Mouse (Mus musculus) heart, embryonic 16.5 days (tissue): ENCODE measurements at regions not wholly inside any gene's neighbourhood (a gene's known extent, or its start where the extent isn't known, plus 50 kb on each side); places are given as distances from the start of the nearest gene placed in this dataset.

Source experiments
- ATAC-seq: fragments of 200-750 bp; cut with Nextera tagmentation; replicated peaks from 2 replicates; pipeline ENCODE4 v1.8.0; 2017; ENCODE audit warnings: moderate number of reproducible peaks; ENCODE audit not compliant: insufficient read depth, low FRiP score; ENCODE audit errors: extremely low read depth
- H3K27ac ChIP-seq: fragments of 300-500 bp; sonication (generic); 2 replicates; pipeline ENCODE4 v1.5.1; 2014; ENCODE audit warnings: mild to moderate bottlenecking, low read length, control low read depth, moderate library complexity
- H3K27me3 ChIP-seq: fragments of 300-500 bp; sonication (generic); 2 replicates; pipeline ENCODE4 v1.6.1; 2014; ENCODE audit warnings: low read length, mixed read lengths; ENCODE audit not compliant: control insufficient read depth, insufficient read depth
- H3K36me3 ChIP-seq: fragments of 300-500 bp; sonication (generic); 2 replicates; pipeline ENCODE4 v1.6.1; 2014; ENCODE audit not compliant: control insufficient read depth, insufficient read depth
- H3K4me1 ChIP-seq: fragments of 300-500 bp; sonication (generic); 2 replicates; pipeline ENCODE4 v1.6.1; 2014; ENCODE audit warnings: low read length, mixed read lengths; ENCODE audit not compliant: control insufficient read depth, insufficient read depth
- H3K4me2 ChIP-seq: fragments of 300-500 bp; sonication (generic); 2 replicates; pipeline ENCODE4 v1.6.1; 2014; ENCODE audit warnings: low read depth, mild to moderate bottlenecking, control low read depth, low read length
- H3K4me3 ChIP-seq: fragments of 300-500 bp; sonication (generic); 2 replicates; pipeline ENCODE4 v1.5.1; 2014; ENCODE audit warnings: mild to moderate bottlenecking, control low read depth, low read length
- H3K9ac ChIP-seq: fragments of 300-500 bp; sonication (generic); 2 replicates; pipeline ENCODE4 v1.6.1; 2014; ENCODE audit warnings: low read length, control low read depth
- H3K9me3 ChIP-seq: fragments of 300-500 bp; sonication (generic); replicated peaks from 2 replicates; pipeline ENCODE4 v1.6.1; 2016; ENCODE audit warnings: low read length; ENCODE audit not compliant: control insufficient read depth
- WGBS: fragments of 180-500 bp; shearing (Covaris S2); extraction: QIAGEN DNeasy Blood & Tissue Kit; methylation state at CpG from one replicate; pipeline ENCODE4 v1.1.7; 2014; 5-methylcytosine and 5-hydroxymethylcytosine counted together

- H3K27me3 ChIP-seq: no peaks in the 10 kb centered on the region
- 74% methylated on average over 4 of the region's 4 CpGs for WGBS
- H3K36me3 ChIP-seq: no peaks in the 10 kb centered on the region
- no peak overlapping the region for H3K9ac ChIP-seq
- no peak for ATAC-seq
- peaks cover 6% of the 10 kb centered on the region for H3K4me1 ChIP-seq
- H3K4me3 ChIP-seq: no peak overlapping the region
- no peaks in the 10 kb centered on the region for H3K9me3 ChIP-seq
- H3K4me2 ChIP-seq: no peak overlapping the region
- H3K27ac ChIP-seq: no peak overlapping the region
These were observed 87.7 kb upstream of the 4933415F23Rik start for GRCm38 (mm10) chr1:23189790-23190189.

GRCm38 (mm10) chr1:23188216-23188615 is 86.2 kb upstream of the 4933415F23Rik start:
- Histone ChIP-seq H3K36me3 (no peaks in the 10 kb centered on the region), H3K4me3 (no peak overlapping the region), H3K4me2 (peak overlapping the region; percentile 57), H3K4me1 (peaks cover 6% of the 10 kb centered on the region), H3K27ac (peak overlapping the region; percentile 96), H3K9me3 (no peaks in the 10 kb centered on the region), H3K27me3 (no peaks in the 10 kb centered on the region), H3K9ac (peak overlapping the region; percentile 62; the same call in 1 of the 2 replicates)
- 0 out of 2 replicates have a peak, but pooled peaks have one; percentile 43 for ATAC-seq
- 19% methylated on average over 5 of the region's 5 CpGs for WGBS

GRCm38 (mm10) chr1:23187446-23188206 is 85.6 kb upstream of the 4933415F23Rik start:
- H3K4me1 ChIP-seq: peaks cover 6% of the 10 kb centered on the region

DNA sequence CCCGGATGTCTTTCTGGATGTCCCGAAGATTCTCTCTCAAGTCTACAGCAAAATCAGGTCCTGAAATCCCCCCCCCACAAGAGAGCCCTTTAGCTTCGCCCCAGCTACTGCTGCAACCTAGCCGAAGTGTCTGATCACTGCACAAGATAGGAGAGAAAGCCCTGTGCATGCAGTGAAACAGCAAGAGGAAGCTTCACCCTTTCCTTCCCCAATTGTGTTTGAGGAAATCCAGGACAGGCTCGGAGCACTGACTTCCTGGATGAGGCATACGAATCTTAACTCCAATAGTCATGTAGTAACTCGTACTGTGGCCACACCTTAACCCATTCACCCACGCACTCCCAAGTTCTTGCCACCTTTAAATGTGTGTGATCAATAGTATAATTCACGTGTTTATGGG is 82.7 kb upstream of the 4933415F23Rik start:
- H3K27ac ChIP-seq: 0 out of 2 replicates have a peak overlapping the region, but pooled peaks have one; percentile 50
- no peak for ATAC-seq

More at GRCm38 (mm10) chr1:23187446-23188206, 85.6 kb upstream of the 4933415F23Rik start:
- H3K27me3 ChIP-seq: no peaks in the 10 kb centered on the region
- no peak overlapping the region; the same call in 1 of the 2 replicates for H3K4me3 ChIP-seq
- ATAC-seq: peak; percentile 91
- H3K9me3 ChIP-seq: no peaks in the 10 kb centered on the region
- peak overlapping the region; percentile 96 for H3K27ac ChIP-seq
- no peaks in the 10 kb centered on the region for H3K36me3 ChIP-seq
- WGBS: 24% methylated on average over 6 of the region's 6 CpGs
- peak overlapping the region; percentile 62 for H3K9ac ChIP-seq
- peak overlapping the region; percentile 57 for H3K4me2 ChIP-seq

GRCm38 (mm10) chr1:23182541-23182940 is 80.5 kb upstream of the 4933415F23Rik start:
- Histone ChIP-seq H3K9me3 (no peaks in the 10 kb centered on the region), H3K4me2 (no peak overlapping the region), H3K36me3 (no peaks in the 10 kb centered on the region), H3K4me1 (peaks cover 3% of the 10 kb centered on the region), H3K9ac (no peak overlapping the region), H3K4me3 (no peak overlapping the region), H3K27ac (no peak overlapping the region), H3K27me3 (no peaks in the 10 kb centered on the region)
- ATAC-seq: no peak

More for the DNA sequence above, 82.7 kb upstream of the 4933415F23Rik start:
- Histone ChIP-seq H3K4me3 (no peak overlapping the region), H3K4me1 (peaks cover 6% of the 10 kb centered on the region), H3K9ac (no peak overlapping the region), H3K9me3 (no peaks in the 10 kb centered on the region), H3K36me3 (no peaks in the 10 kb centered on the region), H3K4me2 (no peak overlapping the region), H3K27me3 (no peaks in the 10 kb centered on the region)
- 58% methylated on average over 9 of the region's 9 CpGs for WGBS

- no peak for ATAC-seq
- 74% methylated on average over 6 of the region's 6 CpGs for WGBS
- Histone ChIP-seq H3K4me3 (no peak overlapping the region), H3K27ac (no peak overlapping the region), H3K4me1 (peaks cover 4% of the 10 kb centered on the region; the same call in 1 of the 2 replicates), H3K4me2 (no peak overlapping the region), H3K27me3 (no peaks in the 10 kb centered on the region), H3K36me3 (no peaks in the 10 kb centered on the region), H3K9me3 (no peaks in the 10 kb centered on the region), H3K9ac (no peak overlapping the region)
These were observed 76.4 kb upstream of the 4933415F23Rik start for GRCm38 (mm10) chr1:23178335-23178974.

GRCm38 (mm10) chr1:23174022-23174421 is 72.0 kb upstream of the 4933415F23Rik start:
- WGBS: 74% methylated on average over 11 of the region's 11 CpGs
- H3K27ac ChIP-seq: 0 out of 2 replicates have a peak overlapping the region, but pooled peaks have one; percentile 14
- no peak for ATAC-seq

DNA sequence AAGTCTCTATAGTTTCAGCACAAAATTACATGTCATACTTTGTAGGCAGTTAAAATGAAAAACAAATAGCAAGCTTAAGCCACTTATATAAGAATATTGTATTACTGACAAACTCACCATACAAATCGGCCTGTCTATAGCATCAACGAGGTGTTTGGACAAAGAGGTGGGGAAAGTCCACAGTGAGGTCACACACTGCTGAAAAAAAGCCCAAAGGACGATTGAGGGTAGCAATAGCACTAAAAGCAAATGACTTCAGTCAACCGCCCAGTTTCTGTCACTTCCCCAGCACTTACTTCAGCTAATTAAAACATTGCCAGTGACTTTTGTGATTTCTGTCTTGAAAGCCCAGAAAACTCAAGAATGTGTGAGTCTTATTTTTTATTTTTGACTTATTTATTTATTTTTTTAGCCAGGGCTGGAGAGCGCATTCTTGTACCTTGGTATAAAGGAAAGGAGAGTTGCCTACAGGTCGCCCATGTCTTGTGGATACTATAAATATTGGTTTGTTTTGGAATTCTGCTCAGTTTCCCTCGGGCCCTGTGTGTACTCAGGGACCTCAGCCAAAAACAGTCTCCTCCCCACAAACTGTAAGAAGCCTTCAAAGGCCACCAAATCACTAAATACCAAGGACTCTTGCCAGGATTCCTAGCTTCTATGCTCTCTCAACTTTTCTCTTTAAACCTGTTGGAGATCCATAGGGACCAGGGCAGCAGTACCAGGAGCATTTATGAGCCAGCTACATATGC is 71.2 kb upstream of the 4933415F23Rik start:
- no peaks in the 10 kb centered on the region for H3K27me3 ChIP-seq
- H3K9me3 ChIP-seq: 0 out of 2 replicates have a peak, but pooled peaks cover 4% of the 10 kb centered on the region
- 0 out of 2 replicates have a peak overlapping the region, but pooled peaks have one; percentile 14 for H3K27ac ChIP-seq
- H3K4me3 ChIP-seq: no peak overlapping the region
- H3K36me3 ChIP-seq: no peaks in the 10 kb centered on the region
- no peak overlapping the region for H3K4me2 ChIP-seq
- peaks cover 4% of the 10 kb centered on the region; the same call in 1 of the 2 replicates for H3K4me1 ChIP-seq
- no peak for ATAC-seq
- H3K9ac ChIP-seq: no peak overlapping the region
- 55% methylated on average over 7 of the region's 7 CpGs for WGBS

More at GRCm38 (mm10) chr1:23174022-23174421, 72.0 kb upstream of the 4933415F23Rik start:
- peaks cover 4% of the 10 kb centered on the region; the same call in 1 of the 2 replicates for H3K4me1 ChIP-seq
- no peaks in the 10 kb centered on the region for H3K27me3 ChIP-seq
- H3K36me3 ChIP-seq: no peaks in the 10 kb centered on the region
- no peak overlapping the region for H3K4me2 ChIP-seq
- no peak overlapping the region for H3K9ac ChIP-seq
- no peak overlapping the region for H3K4me3 ChIP-seq
- H3K9me3 ChIP-seq: 0 out of 2 replicates have a peak, but pooled peaks cover 1% of the 10 kb centered on the region
